Mouse (Mus musculus) cerebellum, postnatal 10 days (tissue): Measurements from ENCODE around the gene Fam219a.

Source experiments
- DNase-seq, 2 experiments: peaks; one replicate each; pipeline ENCODE4 v3.0.0; 2021; ENCODE audit warnings: mixed read lengths in 2 of 2

Gene Fam219a

GRCm38 (mm10) chr4:41569411-41569885 lies at the start of gene Fam219a, which contains the start of gene Dnaic1:
TSS of gene Fam219a (minus strand) at chr4:41569538.
TSS of gene Dnaic1 (plus strand) at chr4:41569775.
- peak; percentile 98 to 99 for DNase-seq

GRCm38 (mm10) chr4:41615661-41616599 lies 46.6 kb upstream of the Fam219a start:
- peak; percentile 80 to 88 for DNase-seq

- peak; percentile 93 to 97 for DNase-seq
These were observed 44.8 kb upstream of the Fam219a start for GRCm38 (mm10) chr4:41614156-41614555.

GRCm38 (mm10) chr4:41612166-41612565 lies 42.8 kb upstream of the Fam219a start:
- peak; percentile 78 to 86 for DNase-seq

- DNase-seq = peak; percentile 75 to 81
These were observed 41.2 kb upstream of the Fam219a start for GRCm38 (mm10) chr4:41610594-41610980.

GRCm38 (mm10) chr4:41609681-41610593 lies 40.6 kb upstream of the Fam219a start:
- DNase-seq = peak; percentile 59 to 64

GRCm38 (mm10) chr4:41606784-41607183 lies 37.4 kb upstream of the Fam219a start:
- peak in 1 of 2 experiments; percentile 8 for DNase-seq

GRCm38 (mm10) chr4:41604476-41605396 lies 35.4 kb upstream of the Fam219a start:
- peak; percentile 84 to 85 for DNase-seq

- no peak for DNase-seq
These were observed 33.5 kb upstream of the Fam219a start for GRCm38 (mm10) chr4:41602818-41603217.

GRCm38 (mm10) chr4:41583353-41583752 lies 14.0 kb upstream of the Fam219a start:
- no peak for DNase-seq

- DNase-seq = no peak
These were observed 6.6 kb upstream of the Fam219a start for GRCm38 (mm10) chr4:41575914-41576313.

GRCm38 (mm10) chr4:41573492-41573891 lies 4.2 kb upstream of the Fam219a start:
- peak; percentile 42 to 54 for DNase-seq

GRCm38 (mm10) chr4:41571490-41571889 lies 2.2 kb upstream of the Fam219a start:
- peak; percentile 57 to 65 for DNase-seq

GRCm38 (mm10) chr4:41568682-41569410 lies 492 bp downstream of the Fam219a start:
- peak; percentile 84 to 87 for DNase-seq

GRCm38 (mm10) chr4:41568239-41568638 lies 1.1 kb downstream of the Fam219a start:
- peak; percentile 81 for DNase-seq

GRCm38 (mm10) chr4:41566123-41566522 lies 3.2 kb downstream of the Fam219a start:
- DNase-seq = no peak

GRCm38 (mm10) chr4:41563297-41563696 lies 6.0 kb downstream of the Fam219a start:
- no peak for DNase-seq

- DNase-seq = no peak
These were observed 12.2 kb downstream of the Fam219a start for GRCm38 (mm10) chr4:41557092-41557491.

GRCm38 (mm10) chr4:41556311-41556953 lies 12.9 kb downstream of the Fam219a start:
- DNase-seq = no peak

- DNase-seq = peak; percentile 47 to 56
These were observed 14.2 kb downstream of the Fam219a start for GRCm38 (mm10) chr4:41554994-41555663.
